Mouse (Mus musculus) intestine, embryonic 14.5 days (tissue): Measurements from ENCODE around the gene Tuba3a. TPM values are rescaled to one million over a fixed set of nuclear protein-coding genes. Genes with fewer than 3 reads are reported as not detected.
A peak's percentile ranks its signal among the peaks of the same experiment; 100 is the strongest.

Experiments used
- ATAC-seq: fragments of 200-750 bp; cut with Nextera tagmentation; replicated peaks from 2 replicates; pipeline ENCODE4 v1.8.0; 2017; ENCODE audit warnings: low read depth, moderate number of reproducible peaks, moderate TSS enrichment, moderate library complexity; ENCODE audit not compliant: low FRiP score, low TSS enrichment
- DNase-seq: peaks from one replicate; pipeline ENCODE4 v3.0.0-alpha.2; 2018; ENCODE audit warnings: low spot score
- H3K27ac ChIP-seq: fragments of 300-500 bp; sonication (generic); 2 replicates; pipeline ENCODE4 v1.5.1; 2014; ENCODE audit warnings: low read depth, mild to moderate bottlenecking, control low read depth
- H3K27me3 ChIP-seq: fragments of 300-500 bp; sonication (generic); replicated peaks from 2 replicates; pipeline ENCODE4 v1.6.1; 2014; ENCODE audit warnings: low read length, control low read depth; ENCODE audit not compliant: control insufficient read depth, insufficient read depth
- H3K36me3 ChIP-seq: fragments of 300-500 bp; sonication (generic); 2 replicates; pipeline ENCODE4 v1.6.1; 2014; ENCODE audit warnings: low read length, control low read depth; ENCODE audit not compliant: control insufficient read depth, insufficient read depth
- H3K4me1 ChIP-seq: fragments of 300-500 bp; sonication (generic); replicated peaks from 2 replicates; pipeline ENCODE4 v1.6.1; 2014; ENCODE audit warnings: low read length, control low read depth, mixed read lengths; ENCODE audit not compliant: control insufficient read depth, insufficient read depth
- H3K4me2 ChIP-seq: fragments of 300-500 bp; sonication (generic); 2 replicates; pipeline ENCODE4 v1.6.1; 2014; ENCODE audit warnings: low read length
- H3K4me3 ChIP-seq: fragments of 300-500 bp; sonication (generic); 2 replicates; pipeline ENCODE4 v1.5.1; 2014; ENCODE audit warnings: low read depth, low read length, control low read depth, mixed read lengths
- H3K9ac ChIP-seq: fragments of 300-500 bp; sonication (generic); 2 replicates; pipeline ENCODE4 v1.6.1; 2014; ENCODE audit warnings: mild to moderate bottlenecking, low read length
- H3K9me3 ChIP-seq: fragments of 300-500 bp; sonication (generic); 2 replicates; pipeline ENCODE4 v1.6.1; 2016; ENCODE audit warnings: low read length, control low read depth; ENCODE audit not compliant: control insufficient read depth
- WGBS: fragments of 180-500 bp; shearing (Covaris S2); extraction: QIAGEN DNeasy Blood & Tissue Kit; methylation state at CpG from one replicate; pipeline ENCODE4 v1.1.7; 2014; 5-methylcytosine and 5-hydroxymethylcytosine counted together
- polyA plus RNA-seq: library from polyadenylated mRNA; unstranded; fragments of >200 nt; fragmentation: Nextera tagmentation; extraction: Ambion mirVana; gene quantifications from 2 replicates; pipeline ENCODE4 v1.2.1, GENCODE M21; 2014

Gene Tuba3a
- polyA plus RNA-seq, 1 experiment from 2014 or later: 0.12 TPM

DNA sequence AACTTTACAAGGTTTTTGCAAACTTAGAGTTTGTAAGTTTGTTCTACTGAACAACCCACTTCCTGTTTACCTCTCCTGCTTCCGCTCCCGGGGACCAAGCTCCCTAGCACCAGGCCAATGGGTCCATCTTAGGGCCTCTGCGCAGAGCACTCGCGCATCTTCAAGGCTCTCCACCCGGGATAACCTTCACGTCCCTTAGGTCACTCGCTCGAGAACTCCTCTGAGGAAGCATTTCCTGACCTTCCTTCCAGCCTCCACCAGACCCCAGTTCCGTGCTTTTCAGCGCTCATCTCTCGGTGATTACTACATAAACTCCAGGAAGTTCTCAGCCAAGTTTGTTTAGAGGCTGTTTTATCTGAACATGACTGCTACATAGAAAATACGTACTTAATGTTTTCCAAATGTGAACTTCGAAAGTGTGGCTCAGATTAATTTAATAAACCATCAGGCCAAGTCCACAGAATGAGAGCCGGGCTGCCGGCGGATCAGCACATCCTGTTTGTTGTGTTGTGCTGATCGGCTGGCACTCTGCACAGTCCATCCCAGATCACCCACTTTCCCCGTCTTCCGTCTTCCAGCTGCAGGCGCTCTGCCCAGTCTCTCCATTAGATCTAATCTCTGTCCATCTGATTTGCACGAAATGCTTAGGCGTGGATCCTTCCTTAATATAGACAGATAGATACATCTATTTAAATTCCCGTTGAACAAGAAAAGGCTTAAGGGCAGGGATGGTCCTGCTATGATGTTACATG lies 16.6 kb upstream of the Tuba3a start:
- 0 out of 2 replicates have a peak overlapping the region, but pooled peaks have one; percentile 14 for H3K27ac ChIP-seq
- WGBS: 78% methylated on average over 24 of the region's 24 CpGs
- H3K9ac ChIP-seq: no peak overlapping the region
- DNase-seq (no peak), ATAC-seq (no peak)
- peaks cover 10% of the 10 kb centered on the region for H3K36me3 ChIP-seq
- H3K27me3 ChIP-seq: no peaks in the 10 kb centered on the region
- H3K4me1 ChIP-seq: no peaks in the 10 kb centered on the region
- H3K4me2 ChIP-seq: no peak overlapping the region
- H3K9me3 ChIP-seq: no peaks in the 10 kb centered on the region
- no peak overlapping the region for H3K4me3 ChIP-seq

DNA sequence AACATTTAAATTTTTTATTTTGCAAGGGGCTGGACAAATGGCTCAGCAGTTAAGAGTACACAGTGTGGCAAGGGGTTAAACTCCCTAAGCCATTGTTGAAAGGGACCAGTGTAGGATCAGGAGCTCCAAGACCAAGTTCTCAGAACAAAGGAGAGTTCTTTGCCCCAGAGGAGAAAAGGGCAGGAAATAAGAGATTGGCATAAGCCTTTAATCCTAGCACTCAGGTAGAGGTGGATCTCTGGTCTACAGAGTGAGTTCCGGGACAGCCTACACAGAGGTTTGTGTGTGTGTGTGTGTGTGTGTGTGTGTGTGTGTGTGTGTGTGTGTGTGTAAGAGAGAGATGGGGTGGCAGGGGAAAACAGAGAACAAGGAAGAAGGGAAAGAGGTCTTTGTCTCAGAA lies 15.1 kb upstream of the Tuba3a start:
- H3K27ac ChIP-seq: no peak overlapping the region
- 64% methylated on average over 1 of the region's 1 CpGs for WGBS
- no peak overlapping the region for H3K4me2 ChIP-seq
- no peaks in the 10 kb centered on the region for H3K27me3 ChIP-seq
- no peak overlapping the region for H3K4me3 ChIP-seq
- no peak for DNase-seq
- H3K4me1 ChIP-seq: no peaks in the 10 kb centered on the region
- ATAC-seq: no peak
- H3K9ac ChIP-seq: no peak overlapping the region
- no peaks in the 10 kb centered on the region for H3K36me3 ChIP-seq
- H3K9me3 ChIP-seq: no peaks in the 10 kb centered on the region

DNA sequence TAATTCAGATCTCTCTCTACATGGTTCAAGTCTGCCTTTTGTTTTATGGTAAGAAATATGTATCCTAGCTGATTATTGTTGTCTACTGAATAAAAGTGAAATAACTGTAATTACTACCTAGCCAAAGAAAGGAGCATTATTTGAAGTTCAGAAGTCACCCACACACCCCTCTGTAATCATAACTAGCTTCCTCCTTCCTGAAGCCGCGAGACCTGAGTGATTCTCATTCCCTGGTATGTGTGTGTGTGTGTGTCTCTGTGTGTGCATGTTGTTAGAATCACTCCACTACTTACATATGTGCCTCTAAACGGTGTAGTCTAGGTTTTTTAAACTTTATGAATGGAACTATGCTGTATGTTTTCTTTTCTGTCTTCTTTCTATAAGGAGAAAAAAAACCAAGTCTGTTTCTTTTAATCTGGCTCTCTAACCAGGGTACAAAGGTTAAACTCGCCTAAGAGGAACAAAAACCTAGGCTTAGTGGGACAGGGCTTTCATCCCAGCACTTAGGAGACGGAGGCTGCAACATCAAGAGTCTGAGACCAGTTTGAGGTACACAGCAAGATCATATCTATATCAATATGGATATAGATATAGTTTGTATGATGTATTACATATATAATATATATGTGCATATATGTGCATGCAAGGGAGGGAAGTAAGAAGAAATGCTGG lies 11.4 kb upstream of the Tuba3a start:
- Histone ChIP-seq H3K27ac (0 out of 2 replicates have a peak overlapping the region, but pooled peaks have one; percentile 43), H3K4me2 (no peak overlapping the region)
- WGBS: 62% methylated on average over 5 of the region's 5 CpGs

DNA sequence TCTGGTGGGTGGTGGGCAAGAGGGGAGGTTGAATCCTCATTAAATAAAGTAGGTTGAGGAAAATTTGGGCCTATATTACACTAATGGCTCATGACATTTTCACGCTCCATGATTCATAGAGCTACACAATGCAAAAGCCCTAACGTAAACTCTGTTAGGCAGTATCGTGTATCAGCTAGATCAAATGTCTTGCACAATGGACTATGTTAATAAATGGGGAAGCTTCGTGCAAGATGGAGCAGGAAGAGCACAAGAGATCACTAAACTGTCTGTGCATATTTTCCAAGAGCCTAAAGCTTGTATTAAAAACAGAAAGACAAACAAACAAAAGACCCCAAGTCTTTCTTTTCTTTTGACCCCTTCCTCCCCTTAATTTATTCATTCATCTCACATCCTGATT lies 8.2 kb upstream of the Tuba3a start:
- H3K9ac ChIP-seq: no peak overlapping the region
- no peak overlapping the region for H3K4me3 ChIP-seq
- no peaks in the 10 kb centered on the region for H3K4me1 ChIP-seq
- H3K36me3 ChIP-seq: no peaks in the 10 kb centered on the region
- H3K4me2 ChIP-seq: no peak overlapping the region
- DNase-seq: no peak
- WGBS: 79% methylated on average over 4 of the region's 4 CpGs
- no peak for ATAC-seq
- no peak overlapping the region for H3K27ac ChIP-seq
- H3K27me3 ChIP-seq: no peaks in the 10 kb centered on the region
- 0 out of 2 replicates have a peak, but pooled peaks cover 3% of the 10 kb centered on the region for H3K9me3 ChIP-seq

More for the DNA sequence above, 11.4 kb upstream of the Tuba3a start:
- no peaks in the 10 kb centered on the region for H3K36me3 ChIP-seq
- no peaks in the 10 kb centered on the region for H3K27me3 ChIP-seq
- DNase-seq (no peak), ATAC-seq (no peak)
- H3K4me3 ChIP-seq: no peak overlapping the region
- H3K9ac ChIP-seq: no peak overlapping the region
- H3K4me1 ChIP-seq: no peaks in the 10 kb centered on the region
- 0 out of 2 replicates have a peak, but pooled peaks cover 3% of the 10 kb centered on the region for H3K9me3 ChIP-seq

DNA sequence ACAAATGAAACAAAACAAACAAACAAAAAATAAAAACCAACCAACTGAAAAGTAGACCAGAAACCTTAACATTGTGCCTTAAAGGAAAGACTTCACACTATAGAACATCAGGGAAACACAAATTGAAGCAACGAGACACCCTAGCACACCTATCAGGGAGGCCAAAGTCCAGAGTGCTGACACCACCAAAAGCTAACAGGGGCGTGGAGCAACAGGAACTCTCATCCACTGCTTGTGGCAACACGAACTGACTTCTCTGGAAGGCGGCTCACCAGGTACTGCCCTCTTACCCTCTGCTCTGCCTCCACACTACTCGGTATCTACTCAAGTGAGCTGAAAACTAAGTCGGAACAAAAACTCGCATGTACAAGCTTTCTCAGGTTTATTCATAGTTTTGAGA lies 6.4 kb upstream of the Tuba3a start:
- Histone ChIP-seq H3K4me2 (no peak overlapping the region), H3K4me3 (no peak overlapping the region), H3K27ac (0 out of 2 replicates have a peak overlapping the region, but pooled peaks have one; percentile 10), H3K9me3 (0 out of 2 replicates have a peak, but pooled peaks cover 3% of the 10 kb centered on the region), H3K9ac (no peak overlapping the region), H3K36me3 (no peaks in the 10 kb centered on the region), H3K27me3 (no peaks in the 10 kb centered on the region), H3K4me1 (no peaks in the 10 kb centered on the region)
- DNase-seq (no peak), ATAC-seq (0 out of 2 replicates have a peak, but pooled peaks have one; percentile 23)
- 80% methylated on average over 7 of the region's 7 CpGs for WGBS

DNA sequence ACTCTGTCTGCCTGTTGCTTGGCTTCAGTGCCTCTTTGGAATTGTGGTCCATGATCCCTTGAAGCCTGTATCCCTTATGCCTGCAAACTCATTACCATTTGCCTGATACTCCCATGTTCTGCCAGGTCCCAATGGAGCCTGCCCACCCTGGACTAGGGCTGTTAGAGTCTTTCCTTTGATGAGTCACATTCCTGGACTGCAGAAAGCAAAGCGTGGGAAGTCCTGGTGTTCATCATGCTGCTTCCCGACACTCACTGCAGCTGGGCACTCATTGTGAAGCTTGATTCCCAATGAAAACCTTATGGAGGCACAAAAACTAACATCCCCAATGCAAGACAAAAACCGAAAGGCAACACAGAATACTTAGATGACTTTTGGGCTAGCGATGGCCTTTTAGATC lies 5.5 kb upstream of the Tuba3a start:
- 70% methylated on average over 4 of the region's 4 CpGs for WGBS
- Histone ChIP-seq H3K27ac (no peak overlapping the region), H3K9ac (no peak overlapping the region), H3K9me3 (0 out of 2 replicates have a peak, but pooled peaks cover 3% of the 10 kb centered on the region), H3K4me1 (no peaks in the 10 kb centered on the region), H3K36me3 (no peaks in the 10 kb centered on the region), H3K4me2 (no peak overlapping the region), H3K27me3 (no peaks in the 10 kb centered on the region), H3K4me3 (no peak overlapping the region)
- DNase-seq (no peak), ATAC-seq (no peak; the same call in 1 of the 2 replicates)

DNA sequence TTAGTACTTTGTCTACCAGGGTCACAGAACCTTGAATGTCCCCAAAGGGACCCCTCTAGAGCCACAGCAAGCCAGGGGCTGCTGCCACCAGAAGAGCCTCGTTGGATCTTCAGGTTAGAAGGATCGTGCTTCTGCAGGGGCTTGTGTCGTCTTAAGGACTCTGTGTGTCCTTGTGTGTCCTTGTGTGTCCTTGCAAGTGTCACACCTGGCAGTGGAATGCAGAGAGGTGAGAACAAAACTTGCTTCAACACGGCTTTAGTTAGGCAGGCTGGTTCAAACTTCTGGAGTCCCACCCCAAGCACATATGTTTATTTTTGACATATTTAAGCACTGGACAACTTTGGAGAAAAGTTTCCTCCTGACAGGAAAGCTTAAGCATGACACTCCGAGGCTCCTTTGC lies 2.9 kb upstream of the Tuba3a start:
- H3K36me3 ChIP-seq: no peaks in the 10 kb centered on the region
- 68% methylated on average over 5 of the region's 5 CpGs for WGBS
- no peaks in the 10 kb centered on the region for H3K4me1 ChIP-seq
- H3K27ac ChIP-seq: no peak overlapping the region
- H3K4me3 ChIP-seq: no peak overlapping the region
- no peak overlapping the region for H3K9ac ChIP-seq
- H3K27me3 ChIP-seq: no peaks in the 10 kb centered on the region
- DNase-seq (no peak), ATAC-seq (no peak)
- no peak overlapping the region for H3K4me2 ChIP-seq
- 0 out of 2 replicates have a peak, but pooled peaks cover 3% of the 10 kb centered on the region for H3K9me3 ChIP-seq

DNA sequence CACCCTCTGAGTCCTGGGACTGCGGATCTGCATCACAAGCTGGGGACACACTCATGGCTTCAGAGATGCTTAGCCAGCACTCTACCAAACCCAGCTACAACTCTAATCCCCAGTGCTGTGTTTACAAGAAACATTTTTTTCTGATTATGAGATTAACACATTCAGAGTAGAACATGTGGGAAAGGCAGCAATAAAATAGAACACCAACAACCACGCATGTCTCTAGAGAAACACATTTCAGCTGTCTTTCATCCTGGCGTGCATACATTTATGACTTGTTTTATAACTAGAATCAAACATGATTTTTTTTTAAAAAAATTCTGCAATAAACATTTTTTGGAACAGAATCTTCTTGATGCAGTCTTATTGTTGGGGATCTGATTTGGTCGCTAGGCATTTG lies 1.1 kb upstream of the Tuba3a start:
- H3K4me2 ChIP-seq: no peak overlapping the region
- no peak for ATAC-seq
- no peak overlapping the region for H3K9ac ChIP-seq
- H3K27me3 ChIP-seq: no peaks in the 10 kb centered on the region
- 78% methylated on average over 4 of the region's 4 CpGs for WGBS
- DNase-seq: no peak
- no peaks in the 10 kb centered on the region for H3K9me3 ChIP-seq
- H3K27ac ChIP-seq: no peak overlapping the region
- no peak overlapping the region for H3K4me3 ChIP-seq
- no peaks in the 10 kb centered on the region for H3K4me1 ChIP-seq
- no peaks in the 10 kb centered on the region for H3K36me3 ChIP-seq
